Mouse (Mus musculus) lung, postnatal 10 days (tissue): Measurements from ENCODE around the gene Rgs6.

Experiments
- DNase-seq: peaks from one replicate; pipeline ENCODE4 v3.0.0; 2021

The Rgs6 gene

DNA sequence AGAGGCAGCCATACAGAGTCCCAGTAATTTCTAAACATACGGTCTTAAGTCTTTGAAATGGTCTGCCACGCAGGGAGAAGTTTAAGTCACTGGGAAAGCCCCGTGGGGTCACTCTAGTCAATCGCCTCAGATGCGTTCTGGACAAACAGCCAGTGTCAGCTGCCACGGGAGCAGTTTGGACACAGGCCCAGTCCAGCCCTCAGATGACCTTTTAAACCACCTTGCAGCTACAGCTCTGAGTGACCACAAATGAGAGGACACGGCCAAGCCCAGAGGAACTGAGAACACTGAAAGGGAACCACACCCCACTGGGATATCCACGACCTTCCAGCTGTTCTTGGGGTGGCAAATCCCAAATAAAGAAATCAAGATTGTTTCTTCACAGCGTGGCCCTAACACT, 512.3 kb downstream of the Rgs6 start:
- DNase-seq, result peak; percentile 13

DNA sequence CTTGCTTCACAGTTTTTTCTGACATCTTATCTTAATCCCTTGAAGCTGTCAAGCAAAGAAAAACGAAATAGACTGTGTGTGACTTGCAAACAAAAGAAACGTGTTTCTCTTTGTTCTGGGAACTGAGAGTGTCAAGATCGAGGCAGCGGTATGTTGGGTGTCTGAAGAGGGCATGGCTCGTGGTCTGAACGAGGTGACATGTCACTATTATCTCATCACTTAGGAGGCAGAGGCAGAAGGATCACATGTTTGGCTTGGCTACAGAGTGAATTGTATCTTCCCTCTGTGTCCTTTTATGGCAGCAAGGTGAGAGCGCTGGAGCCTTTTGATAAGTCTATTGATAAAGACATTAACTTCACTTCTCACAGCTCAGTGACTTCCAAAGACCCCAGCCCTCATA, 512.8 kb downstream of the Rgs6 start:
- no peak for DNase-seq

DNA sequence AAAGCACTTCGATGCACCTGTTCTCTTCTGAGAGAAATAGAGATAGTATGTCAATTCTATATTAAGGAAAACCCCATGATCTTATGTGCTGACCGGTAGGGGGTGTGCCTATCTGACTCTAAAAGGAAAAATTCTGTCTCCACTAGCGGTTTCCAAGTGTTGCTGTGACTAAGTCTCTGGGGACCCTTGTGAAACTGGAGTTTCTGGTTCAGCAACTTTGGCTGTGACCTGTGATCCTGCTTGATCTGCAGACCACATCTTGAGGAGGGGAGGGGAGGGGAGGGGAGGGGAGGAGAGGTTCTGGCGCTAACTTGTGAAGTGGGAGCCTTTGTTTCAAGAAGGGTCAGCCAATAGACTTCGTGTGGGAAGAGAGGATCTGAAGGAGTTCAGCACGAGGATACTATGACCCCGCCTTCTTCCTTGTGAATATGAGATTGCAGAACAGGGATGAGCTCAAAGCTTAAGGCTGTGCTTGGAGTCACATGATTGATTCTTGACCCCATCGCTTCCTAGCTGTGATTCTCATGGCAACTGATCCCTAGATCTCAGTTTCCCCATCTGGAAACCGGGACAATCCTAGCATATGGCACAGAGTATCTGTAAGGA, 517.5 kb downstream of the Rgs6 start:
- DNase-seq, result peak; percentile 63

DNA sequence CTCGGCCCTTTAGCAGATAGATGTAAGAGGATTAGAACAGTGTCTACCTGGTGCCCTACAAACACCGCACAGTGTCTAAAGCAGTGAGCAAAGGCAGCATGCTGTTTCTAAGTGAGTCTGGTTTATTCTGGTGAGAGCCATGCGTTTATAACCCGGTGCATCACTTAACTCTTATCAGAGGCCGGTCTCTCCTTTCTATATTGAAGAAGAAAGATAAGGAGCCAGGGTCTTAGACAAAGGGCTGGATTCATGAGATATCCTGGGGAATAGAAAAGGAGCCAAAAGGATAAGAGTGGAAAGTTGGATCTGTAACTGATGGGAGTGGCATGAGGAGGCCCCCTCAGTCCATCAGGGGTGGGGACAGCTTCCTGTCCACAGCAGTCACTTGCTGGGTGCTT, 518.0 kb downstream of the Rgs6 start:
- no peak for DNase-seq

DNA sequence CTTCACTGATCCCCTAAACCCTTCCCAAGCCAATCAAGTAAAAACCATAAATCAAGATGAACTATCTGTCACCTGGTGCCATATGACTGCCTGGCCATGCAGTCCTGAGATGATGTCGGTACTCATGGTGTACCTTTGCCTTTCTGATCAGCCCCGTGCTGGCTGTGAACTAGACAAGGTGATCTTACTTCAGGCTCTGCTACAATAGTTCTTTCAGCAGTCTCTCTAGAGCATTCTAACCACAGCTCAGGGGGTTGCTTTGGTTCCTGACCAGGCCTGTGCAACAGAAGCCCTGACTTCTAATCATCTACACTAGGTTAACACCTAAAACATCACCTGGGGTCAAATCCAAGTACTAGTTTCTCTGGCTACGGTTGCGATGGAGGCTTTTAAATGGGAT, 521.4 kb downstream of the Rgs6 start:
- DNase-seq, result no peak

DNA sequence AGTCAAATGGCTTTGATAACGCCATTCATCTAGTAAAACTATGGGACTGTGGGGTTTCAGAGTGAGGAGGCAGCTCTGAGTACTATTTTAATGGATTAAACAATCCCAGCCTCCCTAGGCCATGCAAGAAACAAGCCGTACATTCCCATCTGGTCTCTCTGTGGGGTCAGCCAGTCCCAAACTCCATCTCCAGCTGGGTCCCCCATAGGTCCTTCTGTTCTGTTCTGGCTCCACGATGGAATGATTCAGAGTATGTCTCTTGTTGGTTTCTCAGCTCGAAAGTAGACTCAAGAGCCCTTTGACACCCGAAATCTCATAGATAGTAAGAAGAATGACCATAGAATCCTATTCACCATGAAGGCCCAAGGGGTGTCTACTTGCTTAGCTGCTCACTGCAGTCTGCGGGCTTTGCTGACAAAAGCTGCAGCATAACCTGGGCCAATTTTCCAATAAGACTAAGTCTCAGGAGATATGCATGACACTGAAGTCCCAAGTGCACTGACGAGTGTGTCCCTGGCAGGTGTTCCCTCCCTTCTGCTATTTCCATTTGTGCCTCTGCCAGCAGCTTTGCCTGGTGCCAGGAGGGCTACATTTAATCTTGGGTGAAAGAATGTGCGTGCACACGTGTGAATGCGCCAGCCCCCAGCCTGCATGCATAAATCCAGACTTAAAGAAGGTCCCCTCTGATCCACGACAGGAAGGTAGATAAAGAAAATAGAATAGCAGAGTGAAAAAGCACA, 522.0 kb downstream of the Rgs6 start:
- DNase-seq, result no peak

DNA sequence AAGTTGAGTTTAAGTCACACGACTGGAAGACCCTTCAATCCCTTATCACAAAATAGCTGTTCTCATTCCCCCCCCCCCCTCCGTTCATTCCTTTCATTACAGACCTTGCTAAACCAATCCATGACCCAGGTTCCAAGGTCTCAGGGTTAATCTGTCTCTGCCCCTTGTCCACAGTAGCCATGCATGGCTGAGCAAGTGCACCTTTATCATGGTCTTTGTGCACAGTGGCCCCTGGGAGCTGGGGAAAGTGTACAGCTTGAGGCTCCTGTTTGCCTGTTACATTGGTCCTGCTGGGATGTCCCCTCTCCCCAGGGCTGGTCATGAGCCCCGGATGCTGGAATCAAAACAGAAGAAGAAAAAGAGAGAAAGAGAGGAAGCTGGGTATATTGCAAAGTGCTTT, 522.6 kb downstream of the Rgs6 start:
- DNase-seq, result no peak

DNA sequence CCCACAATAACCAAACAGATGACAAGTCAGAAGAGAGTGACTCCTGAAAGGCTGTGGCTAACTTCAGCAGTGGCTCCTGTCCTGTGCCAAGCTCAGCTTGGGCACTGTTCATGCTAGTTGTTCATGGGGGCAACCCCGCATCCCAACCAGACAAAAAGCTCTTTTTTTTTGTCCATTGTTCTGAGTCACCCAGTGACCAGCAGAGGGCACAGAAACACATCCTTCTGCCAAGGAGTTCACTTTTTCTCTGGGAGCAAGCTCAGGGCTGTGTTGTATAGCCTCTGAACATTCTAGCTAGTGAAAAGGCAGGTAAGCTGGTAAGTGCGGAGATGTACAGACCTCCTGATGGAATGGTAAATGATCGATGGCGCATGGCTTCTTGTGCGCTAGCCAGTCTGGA, 524.2 kb downstream of the Rgs6 start:
- no peak for DNase-seq

DNA sequence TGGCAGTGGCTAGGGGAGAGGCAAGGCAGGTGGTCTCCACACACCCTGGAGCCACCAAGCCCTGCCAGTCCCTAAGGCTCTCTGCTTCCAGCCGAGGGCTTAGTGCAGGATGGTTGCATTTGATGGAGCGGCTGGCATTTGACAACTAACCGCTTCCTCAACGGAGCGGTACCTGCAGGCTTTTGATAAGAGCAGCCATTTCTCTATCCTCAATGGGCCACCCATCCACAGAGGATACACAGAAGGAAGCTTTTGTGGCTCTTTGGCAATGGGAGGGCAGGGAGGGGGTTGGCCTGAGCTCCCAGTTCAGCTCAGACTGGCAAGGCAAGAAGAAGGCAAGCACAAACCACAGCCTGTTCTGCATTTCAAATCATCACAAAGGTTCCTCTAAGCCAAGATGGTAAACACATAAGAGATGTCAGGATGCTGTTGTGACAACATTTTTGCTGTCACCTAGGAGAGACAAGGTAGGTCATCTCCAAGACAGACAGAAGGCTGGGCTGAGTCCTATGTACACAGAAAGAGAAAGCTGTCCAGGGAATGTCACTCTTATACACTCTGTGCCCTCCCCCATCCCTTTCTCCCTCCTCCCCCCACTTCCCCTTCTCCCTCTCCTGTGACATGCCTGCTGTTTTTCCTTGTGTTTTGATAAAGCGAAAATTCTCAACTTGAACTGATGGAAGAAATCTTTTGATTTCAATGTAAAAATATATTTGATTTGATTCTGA, 525.0 kb downstream of the Rgs6 start:
- DNase-seq, result no peak

DNA sequence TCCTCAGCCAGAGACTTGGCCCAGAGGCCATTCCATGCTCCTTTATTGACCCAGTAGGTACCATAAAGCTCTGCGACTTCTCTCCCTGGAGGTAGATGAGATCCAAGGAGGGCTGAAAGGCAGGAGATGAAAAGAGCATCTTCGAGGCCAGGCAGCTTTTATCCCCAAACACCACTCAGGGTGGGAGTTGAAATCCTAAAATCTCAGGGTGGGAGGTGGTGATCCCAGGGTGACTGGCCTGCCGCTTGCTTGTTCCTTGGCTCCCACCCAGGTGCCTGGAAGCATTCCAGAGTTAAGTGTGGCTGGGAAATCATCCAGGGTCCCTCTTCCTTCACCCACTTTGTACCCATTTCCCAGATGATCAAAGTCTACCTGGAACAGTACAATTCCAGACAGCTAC, 525.9 kb downstream of the Rgs6 start:
- DNase-seq, result no peak

DNA sequence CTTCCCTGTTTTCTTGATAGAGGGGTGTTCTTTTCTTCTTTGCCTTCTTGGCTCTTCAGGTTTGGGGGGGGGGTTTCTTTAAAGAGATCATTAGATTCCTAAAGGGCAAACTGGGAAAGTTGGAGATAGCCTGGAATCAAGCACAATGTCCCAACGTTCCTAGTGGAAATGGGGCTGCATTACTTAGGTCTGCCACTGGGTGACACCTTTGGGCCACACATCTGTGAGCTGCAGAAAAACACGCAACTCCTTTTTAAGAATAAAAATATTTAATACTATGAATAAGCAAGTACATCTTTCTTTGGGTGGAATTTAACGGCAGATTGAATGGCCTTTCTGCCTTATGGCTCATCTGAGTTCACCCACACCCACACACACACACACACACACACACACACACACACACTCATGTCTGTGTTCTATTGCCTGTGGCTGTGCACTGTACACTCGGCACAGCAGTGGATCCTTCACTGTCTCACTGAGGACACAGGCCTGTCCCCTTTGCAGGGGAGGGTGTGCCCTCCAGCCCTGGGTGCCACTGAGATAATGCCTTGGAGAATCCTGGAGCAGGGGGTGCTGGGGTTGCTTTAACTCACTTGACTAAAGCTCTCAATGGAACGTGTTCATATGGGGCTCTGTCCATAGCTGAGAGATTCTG, 526.4 kb downstream of the Rgs6 start:
- DNase-seq, result peak; percentile 75

DNA sequence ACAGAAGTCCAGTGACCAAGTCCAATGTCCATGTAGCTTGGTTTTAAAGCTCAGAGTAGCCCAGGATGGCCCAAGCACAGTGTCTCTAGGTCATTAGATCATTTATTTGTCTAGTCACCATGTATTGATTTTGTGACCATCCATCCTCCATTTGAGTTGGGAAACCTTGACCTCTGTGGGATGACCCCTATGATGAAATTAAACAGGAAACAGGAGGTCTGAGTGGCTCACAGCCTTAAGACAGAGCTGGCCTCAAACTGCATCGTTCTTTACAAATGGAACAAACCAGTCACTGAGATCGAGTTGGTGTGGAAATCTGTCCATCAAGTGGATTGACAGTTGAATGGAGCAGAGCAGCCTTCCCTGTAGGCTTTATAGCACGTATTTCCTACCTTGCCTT, 536.0 kb downstream of the Rgs6 start:
- no peak for DNase-seq

DNA sequence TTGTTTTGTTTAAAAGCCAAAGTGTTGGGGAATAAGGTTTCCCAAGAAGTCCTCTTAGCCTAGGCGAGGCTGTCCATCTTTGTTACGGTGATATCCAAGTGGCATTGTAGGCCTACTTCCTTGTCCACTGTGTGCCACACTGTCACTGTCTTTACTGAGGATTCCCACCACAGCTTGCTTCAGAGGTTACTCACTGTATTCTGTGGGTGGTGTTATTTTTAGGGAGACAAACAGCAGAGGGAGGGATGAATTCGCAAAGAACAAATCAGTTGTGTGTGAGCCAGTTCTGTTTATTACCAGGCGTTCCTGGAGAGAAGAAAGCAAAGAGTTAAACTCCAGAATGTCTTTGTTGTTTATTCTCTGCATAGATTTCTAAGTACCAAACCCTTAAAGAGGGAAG, 537.2 kb downstream of the Rgs6 start:
- no peak for DNase-seq

DNA sequence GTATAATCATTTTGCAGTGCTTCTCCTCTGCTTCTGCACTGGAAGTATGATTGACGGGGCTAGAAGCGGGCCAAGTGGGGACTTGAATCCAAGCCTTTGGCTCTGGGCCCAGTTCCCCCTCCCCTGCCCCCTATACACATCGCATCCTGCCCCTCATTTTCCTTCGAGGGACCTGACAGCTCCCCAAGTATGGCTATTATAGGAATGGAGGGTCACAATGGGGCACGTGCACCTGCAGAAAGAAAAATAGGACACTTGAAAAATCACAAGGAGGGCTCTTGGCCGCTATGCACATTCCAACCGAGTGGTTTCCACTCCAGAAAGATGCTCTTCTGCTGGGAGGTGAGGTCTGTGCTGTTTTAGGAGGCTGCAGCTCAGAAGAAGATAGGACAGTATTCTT, 538.8 kb downstream of the Rgs6 start:
- DNase-seq, result no peak

DNA sequence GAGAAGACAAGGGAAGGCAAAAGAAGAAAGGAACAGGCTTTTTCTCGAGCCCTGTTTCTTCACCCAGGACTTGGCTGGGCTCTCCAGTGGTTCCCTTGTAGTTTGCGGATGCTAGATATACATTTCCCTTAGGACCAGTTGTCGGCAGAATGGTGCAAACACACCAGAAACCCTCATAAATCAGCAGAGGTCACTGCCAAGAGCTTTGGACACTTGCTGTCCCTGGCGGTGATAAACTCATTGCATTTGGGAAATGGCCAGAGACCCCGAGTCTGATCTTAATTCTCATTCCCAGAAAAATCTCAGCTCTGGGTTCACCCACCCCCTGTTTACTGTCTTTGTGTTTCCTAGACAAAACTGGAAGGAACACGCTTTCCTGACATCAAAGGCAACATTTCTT, 539.9 kb downstream of the Rgs6 start:
- DNase-seq, result no peak

DNA sequence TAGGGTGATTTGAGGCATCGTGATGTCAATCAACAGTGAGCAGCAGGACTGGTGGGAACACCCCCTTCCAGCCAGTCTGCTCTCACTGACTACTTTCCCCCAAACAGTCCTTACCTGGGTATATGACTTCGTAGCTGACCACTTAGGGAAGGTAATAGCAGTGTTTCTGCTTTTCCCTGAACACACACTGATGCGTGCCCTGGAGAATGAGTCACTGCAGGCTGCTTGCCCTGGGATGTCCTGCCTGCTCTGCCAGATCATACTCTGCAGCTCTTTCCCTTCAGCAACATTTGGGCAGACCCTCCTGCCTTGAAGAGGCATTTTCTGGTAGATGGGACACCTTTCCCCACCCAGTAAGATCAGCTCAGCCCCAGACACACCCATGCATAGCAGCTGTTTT, 540.5 kb downstream of the Rgs6 start:
- no peak for DNase-seq

DNA sequence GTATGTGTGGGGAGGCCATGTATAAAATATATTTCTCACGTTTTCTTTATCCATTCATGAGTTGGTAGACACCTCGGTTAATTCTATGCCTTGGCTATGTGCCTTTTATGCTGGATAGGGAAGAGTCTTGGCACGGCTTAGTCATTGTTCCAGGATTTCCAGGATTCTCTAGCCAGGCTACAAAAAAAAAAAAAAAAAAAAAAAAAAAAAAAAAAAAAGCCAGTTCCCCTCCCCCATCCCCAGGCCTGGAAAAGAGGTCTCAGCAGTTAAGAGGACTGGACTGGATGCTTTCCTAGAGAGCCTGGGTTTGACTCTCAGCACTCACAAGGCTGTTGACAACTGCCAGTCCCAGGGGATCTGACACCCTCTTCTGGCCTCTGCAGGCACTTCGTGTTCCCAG, 543.3 kb downstream of the Rgs6 start:
- no peak for DNase-seq

DNA sequence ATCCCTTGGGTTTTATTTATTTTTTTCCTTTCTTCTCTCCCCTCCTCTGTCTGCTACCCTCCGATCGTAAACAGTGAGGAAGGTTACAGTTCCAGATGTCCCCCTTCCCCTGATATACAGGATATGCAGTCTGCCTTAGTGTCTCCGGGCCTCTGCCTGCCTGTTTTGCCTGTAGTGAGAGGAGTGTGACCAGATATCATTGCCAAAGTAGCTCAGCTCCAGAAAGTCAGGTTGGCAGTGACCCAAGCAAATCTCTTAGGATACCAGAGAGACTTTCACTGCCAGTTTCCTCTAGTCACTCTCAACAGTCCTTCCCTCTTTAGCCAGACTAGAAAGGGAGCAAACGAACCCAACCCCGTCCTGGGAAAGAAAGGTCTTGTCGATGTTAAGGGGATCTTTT, 545.7 kb downstream of the Rgs6 start:
- peak; percentile 81 for DNase-seq

DNA sequence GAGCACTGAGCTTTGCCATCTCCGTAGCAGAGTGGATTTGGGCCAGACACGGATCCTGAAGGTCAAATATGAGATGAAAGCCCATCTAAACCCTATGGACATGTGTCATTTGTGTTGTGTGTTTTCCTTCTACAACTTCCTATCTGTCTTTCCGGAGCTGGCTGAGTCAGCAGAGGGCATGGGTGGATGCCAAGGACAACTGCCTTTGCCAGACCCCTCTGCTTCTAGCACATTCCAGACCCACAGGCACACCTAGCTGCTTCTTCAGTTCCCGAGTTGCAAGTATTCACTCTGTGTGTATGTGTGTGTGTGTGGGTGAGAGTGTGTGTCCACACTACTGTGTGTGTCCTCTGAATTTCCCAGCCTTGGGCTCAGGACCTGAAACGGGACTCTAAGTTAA, 547.9 kb downstream of the Rgs6 start:
- DNase-seq, result no peak

DNA sequence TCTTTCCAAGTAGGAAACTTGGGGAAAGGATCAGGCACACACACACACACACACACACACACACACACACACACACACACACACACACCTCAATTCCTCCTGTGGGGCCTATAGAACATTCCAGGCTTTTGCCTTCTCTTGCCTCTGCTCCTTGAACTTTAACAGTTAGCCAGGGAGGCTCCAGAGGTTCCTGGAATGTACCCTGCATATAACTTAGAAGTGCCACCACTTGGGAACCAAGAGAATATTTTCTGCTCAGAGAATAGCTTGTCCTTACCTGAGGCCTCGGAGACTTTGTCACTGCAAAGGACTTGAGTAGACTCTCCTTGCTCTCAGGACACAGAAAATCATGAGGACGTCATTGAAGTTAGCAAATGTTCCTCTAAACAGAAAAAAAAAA, 548.4 kb downstream of the Rgs6 start:
- DNase-seq, result no peak

DNA sequence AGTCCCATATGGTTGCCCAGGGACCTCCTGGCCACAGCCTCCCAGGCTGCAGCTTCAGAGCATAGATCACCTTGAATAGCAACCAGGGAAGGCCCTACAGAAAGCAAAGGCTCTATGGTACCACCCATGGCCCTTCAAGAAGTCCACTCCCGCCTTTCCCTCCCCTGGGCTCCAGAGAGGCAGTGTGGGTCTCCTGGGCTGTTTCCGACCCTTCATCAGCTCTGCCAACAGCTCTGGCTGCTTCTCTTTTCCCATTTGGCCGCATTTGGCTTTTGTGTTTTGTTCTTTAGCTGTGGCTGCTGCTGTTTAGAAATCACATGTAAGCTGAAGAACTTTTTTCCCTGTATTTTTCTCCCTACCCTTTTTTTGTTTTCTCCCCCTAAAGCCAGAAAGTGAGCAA, 548.9 kb downstream of the Rgs6 start:
- DNase-seq, result peak; percentile 36

DNA sequence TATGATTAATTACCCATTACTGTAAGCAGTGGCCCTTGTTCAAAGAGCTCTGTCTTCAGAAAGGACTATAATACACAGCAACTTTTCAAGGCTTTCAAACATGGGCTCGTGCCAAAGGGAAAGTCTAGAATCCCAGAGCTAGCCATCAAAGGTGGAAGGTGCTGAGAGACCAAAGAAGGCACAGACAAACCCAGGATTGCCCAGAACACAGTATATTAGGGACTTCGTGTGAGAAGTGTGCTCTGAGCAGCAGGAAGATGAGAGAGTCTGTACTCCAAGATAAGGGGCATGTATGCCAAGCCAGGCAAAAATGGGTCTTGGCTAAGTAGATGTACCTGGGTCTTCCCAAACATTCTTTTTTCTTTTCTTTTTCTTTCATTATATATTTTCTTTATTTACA, 553.1 kb downstream of the Rgs6 start:
- DNase-seq, result no peak

DNA sequence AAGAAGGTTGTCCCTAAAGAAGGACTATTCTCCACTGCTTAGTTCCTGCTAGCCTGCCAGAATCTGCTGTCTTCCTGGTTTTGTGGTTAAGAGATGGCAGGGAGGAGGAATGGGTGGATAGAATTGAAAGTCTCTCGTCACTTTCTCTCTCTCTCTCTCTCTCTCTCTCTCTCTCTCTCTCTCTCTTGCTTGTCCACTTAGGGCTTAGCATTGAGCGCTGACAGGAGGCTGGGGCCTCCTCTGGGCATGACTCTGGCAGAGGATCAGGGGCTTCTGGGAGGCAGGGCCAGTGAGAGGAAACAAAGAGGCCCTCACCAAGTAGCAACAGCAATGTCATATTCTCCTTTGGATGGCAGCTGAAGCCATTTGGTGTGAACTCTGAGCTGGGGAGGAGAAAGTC, 554.4 kb downstream of the Rgs6 start:
- no peak for DNase-seq

DNA sequence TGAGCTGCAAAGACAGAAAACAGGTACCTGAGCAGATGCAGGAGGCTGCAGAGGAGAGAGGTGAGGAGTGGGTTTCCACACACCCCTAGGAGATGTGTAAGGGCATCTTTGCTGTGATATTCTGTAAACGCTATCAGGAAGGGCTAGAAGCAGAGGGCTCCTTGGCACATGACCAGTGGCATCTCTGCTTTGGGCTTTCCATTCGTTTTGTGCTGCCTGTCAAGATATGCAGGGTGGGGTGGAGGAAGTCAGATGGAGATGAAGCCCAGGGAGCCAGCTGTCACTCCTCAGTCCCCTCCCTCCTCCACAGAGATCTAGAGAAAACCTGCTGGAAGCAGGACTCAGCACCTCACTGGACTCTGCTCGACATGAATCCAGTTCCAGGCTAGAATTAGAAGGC, 555.0 kb downstream of the Rgs6 start:
- DNase-seq, result peak; percentile 70
